Mouse (Mus musculus) ovary, adult 18-20 months (tissue): ENCODE measurements around the gene Cacna2d3.

Experiments used
- DNase-seq: peaks from one replicate; pipeline ENCODE4 v3.0.0; 2022; ENCODE audit warnings: low spot score, mixed read lengths

The Cacna2d3 gene

GRCm38 (mm10) chr14:29005228-29005840, 716.3 kb downstream of the Cacna2d3 start:
- no peak for DNase-seq

- no peak for DNase-seq
Measured at GRCm38 (mm10) chr14:28996569-28996968, 725.1 kb downstream of the Cacna2d3 start.

GRCm38 (mm10) chr14:28988211-28988900, 733.3 kb downstream of the Cacna2d3 start:
- no peak for DNase-seq

GRCm38 (mm10) chr14:28984276-28984675, 737.4 kb downstream of the Cacna2d3 start:
- DNase-seq: no peak

- DNase-seq: no peak
Measured at GRCm38 (mm10) chr14:28980482-28980881, 741.2 kb downstream of the Cacna2d3 start.

- no peak for DNase-seq
Measured at GRCm38 (mm10) chr14:28979230-28979629, 742.4 kb downstream of the Cacna2d3 start.

GRCm38 (mm10) chr14:28972620-28973019, 749.0 kb downstream of the Cacna2d3 start:
- no peak for DNase-seq

GRCm38 (mm10) chr14:28969247-28969646, 752.4 kb downstream of the Cacna2d3 start:
- DNase-seq: no peak

GRCm38 (mm10) chr14:28966881-28967280, 754.8 kb downstream of the Cacna2d3 start:
- DNase-seq: no peak

GRCm38 (mm10) chr14:28961379-28961778, 760.3 kb downstream of the Cacna2d3 start:
- no peak for DNase-seq

GRCm38 (mm10) chr14:28959042-28959441, 762.6 kb downstream of the Cacna2d3 start:
- DNase-seq: no peak

GRCm38 (mm10) chr14:28958131-28959015, 763.3 kb downstream of the Cacna2d3 start:
- no peak for DNase-seq

- no peak for DNase-seq
Measured at GRCm38 (mm10) chr14:28955181-28955580, 766.5 kb downstream of the Cacna2d3 start.

- no peak for DNase-seq
Measured at GRCm38 (mm10) chr14:28954588-28954987, 767.1 kb downstream of the Cacna2d3 start.

GRCm38 (mm10) chr14:28954086-28954485, 767.6 kb downstream of the Cacna2d3 start:
- DNase-seq: no peak

GRCm38 (mm10) chr14:28953409-28953808, 768.3 kb downstream of the Cacna2d3 start:
- no peak for DNase-seq

- no peak for DNase-seq
Measured at GRCm38 (mm10) chr14:28950499-28950898, 771.2 kb downstream of the Cacna2d3 start.

GRCm38 (mm10) chr14:28949785-28950184, 771.9 kb downstream of the Cacna2d3 start:
- no peak for DNase-seq

GRCm38 (mm10) chr14:28948019-28948850, 773.4 kb downstream of the Cacna2d3 start:
- DNase-seq: no peak

- no peak for DNase-seq
Measured at GRCm38 (mm10) chr14:28932746-28933293, 788.8 kb downstream of the Cacna2d3 start.

GRCm38 (mm10) chr14:28923180-28923961, 798.3 kb downstream of the Cacna2d3 start:
- no peak for DNase-seq
